Mouse (Mus musculus) right cerebral cortex, postnatal 4 days (tissue): ENCODE results near the gene Rhob.

Source experiments
- DNase-seq: peaks from one replicate; pipeline ENCODE4 v3.0.0-alpha.2; 2022

The Rhob gene

DNA sequence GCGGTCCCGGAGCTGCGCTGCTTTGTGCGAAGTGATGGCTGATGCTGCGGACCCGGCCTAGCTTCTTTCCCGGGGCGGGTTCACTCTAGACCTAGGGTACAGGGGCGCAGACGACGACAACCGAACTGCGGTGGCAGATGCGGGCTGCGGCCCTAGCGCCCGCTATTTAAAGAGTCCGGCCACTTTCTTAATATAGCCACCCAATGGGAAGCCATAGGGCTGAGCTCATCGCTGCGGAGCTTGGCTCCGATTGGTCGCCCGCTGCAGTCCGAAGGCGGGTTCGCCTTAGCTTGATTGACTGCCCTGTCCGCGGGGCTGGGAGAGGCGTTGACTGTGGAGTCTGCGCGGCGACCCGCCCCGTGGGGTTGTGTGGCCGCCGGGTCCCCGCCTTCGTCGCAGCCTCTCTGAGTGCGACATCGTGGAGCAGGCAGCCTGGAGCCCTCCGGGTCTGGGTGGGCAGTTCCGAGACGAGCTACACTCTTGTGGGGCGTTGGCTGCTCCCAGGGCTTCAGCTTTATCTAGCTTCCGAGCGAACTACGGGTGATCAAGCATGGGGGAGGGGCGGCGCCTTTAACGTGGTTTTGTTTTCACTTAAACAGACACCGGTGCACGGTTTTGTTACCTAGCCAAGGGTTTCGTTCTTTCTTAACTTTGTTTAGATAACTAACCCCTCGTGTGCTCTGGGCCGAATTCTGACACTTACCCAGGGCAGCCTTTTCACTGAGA lies at the start of gene Rhob:
Rhob (minus strand) TSS at position 139 of the 726 bp plus-strand sequence.
- DNase-seq = peak; percentile 90

DNA sequence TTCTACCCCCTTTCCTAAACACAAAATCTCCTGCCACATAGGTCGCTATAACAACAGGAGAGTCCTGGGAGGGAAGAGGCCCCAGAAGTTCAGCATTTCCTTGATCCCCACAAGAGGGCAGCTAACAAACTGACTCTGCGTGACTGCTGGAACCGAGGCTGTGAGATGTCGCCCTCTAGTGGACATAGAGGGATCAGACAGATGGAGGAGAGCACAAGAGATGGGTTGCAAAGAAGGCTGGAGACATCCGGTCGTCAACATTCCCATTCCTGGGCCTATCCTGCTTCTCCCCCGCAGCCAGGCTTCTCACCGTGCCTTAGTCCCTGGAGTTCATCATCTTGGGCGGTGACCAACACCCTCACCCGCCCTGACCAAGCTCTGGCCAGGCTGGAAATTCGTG lies 47.5 kb upstream of the Rhob start:
- DNase-seq = peak; percentile 27

DNA sequence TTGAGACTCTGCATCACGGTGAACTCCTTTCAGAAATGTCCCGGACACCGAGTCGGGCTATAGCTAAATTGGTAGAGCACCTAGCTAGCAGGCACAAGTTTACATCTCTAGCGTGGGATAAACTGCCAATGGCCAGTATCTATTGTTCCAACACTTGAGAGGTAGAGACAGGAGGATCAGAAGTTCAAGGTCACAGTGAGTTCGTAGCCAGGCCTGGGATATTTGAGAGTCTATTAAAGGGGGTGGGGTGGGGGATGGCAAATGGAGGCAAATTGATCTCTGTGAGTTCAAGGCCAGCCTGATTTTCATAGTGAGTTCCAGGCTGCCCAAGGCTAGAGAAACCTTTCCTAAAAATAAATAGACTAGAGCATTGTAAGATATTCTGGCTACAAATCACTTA lies 47.0 kb upstream of the Rhob start:
- DNase-seq = no peak

DNA sequence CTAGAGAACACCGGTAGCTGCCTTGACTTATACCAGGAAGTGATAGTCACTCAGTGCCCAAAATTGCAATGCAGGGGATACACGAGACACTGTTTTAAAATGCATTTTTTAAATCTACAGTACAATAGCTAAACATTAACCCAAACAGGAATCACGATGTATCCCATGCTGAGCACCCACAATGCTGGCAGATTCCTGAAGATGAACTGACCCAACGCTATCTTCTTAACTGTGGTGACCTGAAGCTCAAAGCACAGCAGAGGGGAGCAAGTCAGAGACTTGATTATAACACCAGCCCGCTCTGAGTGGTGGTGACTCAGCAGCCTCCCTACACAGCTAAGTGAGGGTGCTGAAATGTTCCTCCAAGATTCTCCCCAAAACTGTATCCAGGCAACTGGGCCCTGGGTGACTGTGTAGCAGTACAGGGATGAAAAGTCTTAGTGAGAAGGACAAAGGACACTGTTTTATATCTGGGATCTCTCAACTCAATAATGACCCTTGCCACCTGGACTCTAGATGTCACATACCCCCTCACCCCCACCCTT lies 45.3 kb upstream of the Rhob start:
- no peak for DNase-seq

DNA sequence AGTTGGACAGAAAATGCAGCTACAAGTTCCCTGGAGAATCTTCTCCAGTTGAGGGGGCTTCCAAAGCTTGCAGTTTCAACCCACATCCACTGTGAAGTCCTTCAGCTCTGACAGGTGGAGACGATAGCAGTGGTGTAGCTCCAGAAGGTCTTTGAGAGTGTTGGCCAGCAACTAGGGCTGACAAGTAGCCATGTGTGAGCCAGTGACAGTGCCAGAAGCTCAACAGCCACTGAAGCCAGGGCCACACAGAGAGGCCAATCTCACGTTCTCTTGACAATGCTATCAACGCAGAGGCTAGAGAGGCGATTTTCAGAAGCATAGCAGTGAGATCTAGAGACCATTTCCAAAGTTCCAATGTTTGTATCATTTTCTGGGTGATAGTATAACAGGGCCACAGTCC lies 42.6 kb upstream of the Rhob start:
- DNase-seq = no peak

DNA sequence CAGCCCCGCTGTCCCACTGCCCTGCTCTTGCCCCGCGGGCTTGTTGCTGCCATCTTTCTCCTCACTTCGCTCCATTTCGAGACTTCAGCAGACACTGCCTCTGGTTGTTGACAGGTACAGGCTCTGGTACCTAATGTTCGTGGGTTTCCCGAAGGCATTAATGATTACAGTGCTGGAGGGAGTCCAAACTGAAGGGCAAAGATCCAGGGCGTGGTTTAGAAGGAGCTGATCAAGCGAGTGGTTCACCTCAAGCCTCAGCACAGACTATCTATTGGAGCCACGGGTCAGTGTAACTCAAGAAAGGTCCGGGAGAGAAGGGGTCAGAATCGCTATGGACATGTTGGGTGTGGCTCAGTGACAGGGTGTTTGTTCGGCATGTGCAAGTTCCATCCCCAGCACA lies 39.7 kb upstream of the Rhob start:
- no peak for DNase-seq

DNA sequence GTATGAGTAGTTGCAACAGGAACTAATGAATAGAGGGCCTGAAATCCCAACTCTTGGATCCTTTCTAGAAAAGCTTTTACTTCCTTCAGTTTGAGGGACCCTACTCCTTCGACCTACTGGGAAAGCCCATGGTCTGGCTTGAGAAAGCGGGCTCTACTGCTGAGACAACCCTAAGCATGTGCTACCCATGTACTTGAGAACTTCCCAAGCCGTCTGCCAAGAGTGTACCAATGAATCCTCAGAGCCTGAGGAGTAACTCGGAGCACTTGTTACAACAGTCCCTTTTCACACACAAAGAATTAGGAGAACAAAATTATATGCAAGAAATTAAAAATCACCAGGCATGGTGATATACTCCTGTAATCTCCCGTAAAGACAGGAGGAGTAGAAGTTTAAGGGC lies 37.5 kb upstream of the Rhob start:
- no peak for DNase-seq

DNA sequence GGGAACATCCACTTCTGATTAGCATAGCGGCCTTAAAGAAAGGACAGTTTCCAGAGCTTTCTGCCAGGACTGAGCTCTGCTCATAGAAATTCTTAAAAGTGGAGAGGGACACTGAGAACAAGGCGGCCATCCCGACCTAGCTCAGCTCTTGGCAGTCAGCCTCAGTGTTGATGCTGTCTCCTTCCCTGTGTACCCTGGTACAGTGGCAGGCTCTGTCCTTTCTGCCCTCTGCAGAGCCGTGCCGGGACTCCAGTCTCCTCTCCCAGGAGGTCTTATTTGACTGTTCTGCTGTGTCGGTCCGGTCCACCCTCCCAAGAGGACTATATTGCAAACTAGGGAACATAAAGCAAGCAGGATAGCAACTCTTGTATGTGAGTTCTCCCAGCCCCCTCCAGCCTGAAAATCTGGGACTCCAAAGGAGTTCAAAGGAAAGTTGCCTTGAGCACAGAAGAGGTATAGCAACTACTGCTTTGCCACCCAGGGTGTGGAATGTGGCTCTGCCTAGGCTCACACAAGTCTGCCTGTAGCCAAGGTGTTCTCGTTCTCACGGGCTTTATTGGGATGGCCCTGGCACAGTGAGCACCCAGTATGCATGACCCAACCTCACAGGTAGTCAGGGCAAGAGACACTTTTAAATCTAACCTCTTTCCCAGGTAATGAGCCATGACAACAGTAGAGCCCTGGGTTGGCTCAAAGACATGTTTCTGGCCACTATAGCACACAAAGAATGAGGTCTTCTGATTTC lies 36.6 kb upstream of the Rhob start:
- no peak for DNase-seq

DNA sequence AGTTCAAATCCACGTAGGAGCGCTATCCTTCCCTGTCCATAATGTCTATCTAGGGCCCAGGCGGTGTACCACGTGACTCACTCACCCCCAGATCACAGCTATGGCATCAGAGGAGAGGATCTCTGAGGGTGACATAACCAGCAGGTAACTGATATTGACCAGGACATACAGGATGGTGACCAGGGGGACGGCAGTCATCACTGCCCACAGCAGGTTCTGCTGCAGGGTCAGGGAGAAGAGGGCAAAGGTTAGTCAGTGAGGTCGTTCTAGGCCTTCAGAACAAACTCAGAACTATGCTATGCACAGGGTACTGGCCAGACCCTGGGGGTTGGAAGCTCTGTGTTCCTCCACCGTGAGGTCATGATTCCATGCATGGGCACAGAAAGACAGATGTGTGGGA lies 35.8 kb upstream of the Rhob start:
- DNase-seq = no peak

DNA sequence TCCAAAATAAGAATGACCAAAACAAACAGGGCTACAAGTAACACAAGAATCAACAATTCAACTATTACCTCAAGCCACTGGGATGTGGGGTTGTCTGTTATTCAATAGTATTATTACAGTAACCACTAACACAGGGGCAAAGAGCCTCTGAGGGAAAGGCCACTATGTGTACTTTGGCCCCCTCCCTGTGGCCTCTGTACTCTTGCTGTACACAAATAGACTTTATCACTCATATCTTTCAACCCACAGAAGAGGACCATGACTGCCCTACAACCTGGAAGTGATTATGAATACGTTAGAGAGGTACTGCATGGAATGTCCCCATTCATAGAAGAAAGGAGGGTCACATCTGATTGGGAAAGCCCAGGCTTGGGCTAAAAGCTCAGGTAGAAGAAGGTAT lies 35.1 kb upstream of the Rhob start:
- DNase-seq = no peak

DNA sequence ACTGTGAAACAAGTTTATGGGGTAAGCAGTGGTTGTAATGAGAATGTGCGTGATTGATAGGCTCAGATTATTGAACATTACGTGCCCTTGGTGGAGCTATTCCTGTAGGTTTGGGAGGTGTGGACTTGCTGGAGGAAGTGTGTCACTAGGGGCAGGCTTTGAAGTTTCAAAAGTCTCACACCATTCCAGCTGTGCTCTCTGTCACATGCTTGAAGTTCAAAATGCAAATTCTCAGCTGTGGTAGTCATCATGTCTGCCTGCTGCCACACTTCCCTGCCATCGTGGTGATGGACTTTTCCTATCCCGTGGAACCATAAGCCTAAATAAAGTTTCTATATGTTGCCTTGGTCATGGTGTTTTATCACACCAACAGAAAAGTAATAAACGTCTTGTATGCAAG lies 28.0 kb upstream of the Rhob start:
- DNase-seq = no peak

DNA sequence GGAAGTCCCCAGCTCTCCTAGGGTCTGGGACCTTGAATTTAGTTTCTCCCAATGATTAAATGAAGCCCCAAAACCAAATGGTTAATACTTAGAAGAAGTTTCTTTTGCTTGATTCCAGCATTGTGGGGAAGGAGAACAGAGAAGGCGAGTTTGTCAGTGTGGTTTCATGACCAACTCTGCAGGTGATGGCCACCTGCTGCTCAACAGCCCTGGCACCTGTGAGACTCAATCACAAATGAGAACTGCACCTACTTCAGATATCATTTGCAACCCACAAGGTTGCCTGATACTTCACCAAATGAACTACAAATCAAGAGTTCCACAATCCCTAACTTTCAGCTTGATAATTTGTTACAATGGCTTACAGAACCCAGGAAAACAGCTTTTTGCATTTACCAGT lies 27.4 kb upstream of the Rhob start:
- no peak for DNase-seq

DNA sequence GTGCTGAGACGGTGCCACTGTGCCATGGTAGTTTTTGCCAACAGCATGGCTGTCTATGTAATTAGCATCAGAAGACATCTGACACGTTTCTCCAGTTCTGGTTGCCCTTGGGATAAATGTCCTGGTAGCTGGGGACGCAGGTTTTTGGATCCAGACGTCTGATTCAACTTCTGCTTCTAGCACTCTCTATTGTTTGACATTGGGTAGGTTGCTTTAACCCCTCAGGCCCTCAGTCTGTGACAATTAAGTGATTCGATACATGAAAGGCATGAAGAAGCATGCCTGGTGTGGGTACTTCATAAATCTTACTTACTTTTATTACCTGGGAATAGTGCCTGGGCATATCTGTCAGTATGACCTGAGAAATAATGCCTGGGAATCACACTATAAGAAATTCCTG lies 24.3 kb upstream of the Rhob start:
- no peak for DNase-seq

DNA sequence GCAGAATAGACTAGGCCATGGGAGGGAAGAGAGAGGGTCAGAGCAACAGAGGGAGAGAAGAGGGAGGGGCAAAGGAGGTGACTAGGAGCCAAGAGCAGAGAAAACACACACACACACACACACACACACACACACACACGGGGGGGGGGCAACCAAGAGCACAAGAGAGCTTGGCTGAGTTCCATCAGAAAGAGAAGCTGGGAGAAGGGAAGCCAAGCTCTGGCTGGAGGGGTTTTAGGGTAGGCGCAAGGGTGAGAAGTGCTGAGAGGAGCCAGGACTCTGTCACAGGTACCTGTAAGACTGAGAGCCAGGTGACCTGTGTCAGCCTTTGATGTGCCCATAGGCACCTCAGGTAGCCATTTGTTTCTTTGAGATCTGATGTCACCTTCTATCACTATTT lies 22.9 kb upstream of the Rhob start:
- no peak for DNase-seq

DNA sequence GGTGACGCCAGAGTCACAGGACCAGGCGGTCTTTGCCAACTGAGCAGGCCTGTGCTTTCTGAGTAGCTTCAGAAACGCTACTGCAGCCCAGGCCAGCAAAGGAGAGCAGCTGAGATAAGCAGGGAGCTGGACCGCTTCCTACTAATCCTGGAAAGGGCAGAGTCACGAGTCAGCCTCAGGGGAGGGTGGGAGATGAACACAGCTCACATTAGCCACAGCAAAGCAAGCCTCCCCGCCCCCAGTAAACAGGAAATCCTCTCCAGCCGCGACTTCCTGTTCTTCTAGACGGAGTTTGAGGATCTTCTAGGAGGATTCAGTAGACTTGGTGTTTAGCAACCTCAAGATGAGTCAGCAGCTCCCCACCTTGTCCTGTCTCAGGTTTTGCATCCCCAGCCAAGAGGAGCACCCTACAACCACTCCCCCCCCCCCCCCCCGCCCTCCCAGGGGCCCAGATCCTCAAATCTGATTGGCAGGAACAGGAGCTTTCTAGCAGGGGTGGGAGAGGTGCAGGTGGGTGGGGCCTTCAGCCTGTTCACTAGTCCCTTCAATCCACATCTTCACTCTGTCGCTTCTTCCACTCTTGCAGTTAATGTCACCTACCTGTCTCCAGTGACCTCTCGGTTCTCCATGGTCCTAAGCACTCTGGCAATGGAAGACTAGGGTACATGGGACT lies 21.7 kb upstream of the Rhob start:
- no peak for DNase-seq

DNA sequence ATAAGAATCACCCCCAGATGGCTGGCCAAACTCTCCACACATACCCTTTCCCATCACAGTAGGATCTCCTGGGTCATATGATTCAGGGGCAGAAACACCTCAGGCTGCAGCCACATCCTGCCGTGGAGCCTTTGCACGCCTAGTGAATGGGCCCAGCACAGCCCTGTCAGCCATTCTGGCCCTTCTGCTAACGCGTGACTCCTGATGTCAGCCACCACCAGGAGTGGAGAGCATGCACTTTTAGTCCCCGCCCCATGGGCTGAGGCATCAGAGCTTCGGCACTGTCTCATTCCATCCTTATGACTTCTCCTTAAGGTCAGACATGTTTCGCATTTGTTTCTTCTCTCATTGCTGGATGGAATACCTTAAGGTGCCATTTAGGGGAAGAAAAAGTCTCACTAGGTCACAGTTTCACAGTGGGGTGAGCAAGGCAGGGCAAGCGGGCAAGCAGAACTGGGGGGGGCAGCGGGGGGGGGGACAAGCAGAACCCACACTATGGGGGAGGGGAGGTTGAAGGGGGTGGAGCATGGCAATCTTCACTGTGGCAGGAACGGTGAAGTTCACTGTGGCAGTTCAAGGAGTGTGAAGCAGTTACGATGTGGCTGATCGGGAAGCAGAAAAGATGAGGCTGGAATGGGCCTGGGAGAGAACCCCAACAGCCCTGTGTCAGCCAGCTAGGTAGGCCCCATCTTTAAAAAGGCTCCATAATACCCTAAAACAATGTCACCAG lies 19.8 kb upstream of the Rhob start:
- no peak for DNase-seq

DNA sequence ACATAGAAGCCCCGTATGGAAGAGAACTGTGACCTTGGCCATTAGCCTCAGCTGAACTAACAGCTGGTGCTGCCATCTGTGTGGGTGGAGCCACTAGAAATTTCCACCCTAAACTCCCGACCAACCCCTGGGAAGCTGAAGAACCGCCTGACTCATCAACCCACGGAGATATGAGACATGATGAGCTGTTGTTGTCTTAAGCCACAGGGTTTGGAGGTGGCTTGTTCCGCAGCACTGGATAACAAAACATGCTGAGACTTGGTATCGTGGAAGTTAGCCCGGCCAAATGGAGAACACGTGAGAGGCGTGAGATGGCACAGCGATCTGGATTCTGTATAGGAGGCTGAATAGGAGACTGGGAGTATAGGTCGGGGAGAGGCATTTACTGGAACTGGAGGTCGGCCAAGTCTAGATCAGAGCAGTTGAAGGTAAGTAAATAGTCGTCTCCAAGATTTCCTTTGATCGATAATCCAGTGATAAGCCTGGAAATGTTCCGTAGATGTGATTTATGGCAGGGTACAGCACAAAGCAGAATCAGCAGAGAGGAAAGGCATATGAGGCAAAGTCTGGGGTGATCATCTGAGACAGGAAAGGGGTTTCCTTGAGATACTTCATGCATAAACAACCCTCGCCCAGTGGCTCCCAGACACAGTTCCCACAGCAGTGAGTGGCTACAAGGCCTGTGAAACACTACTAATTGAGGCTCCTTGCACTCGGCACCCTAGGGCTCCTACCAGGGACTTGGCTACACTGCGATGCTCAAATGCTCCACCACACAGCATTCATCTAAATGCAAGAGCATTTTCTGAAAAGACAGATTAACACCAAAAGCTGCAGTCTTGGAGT lies 11.5 kb upstream of the Rhob start:
- DNase-seq = no peak

DNA sequence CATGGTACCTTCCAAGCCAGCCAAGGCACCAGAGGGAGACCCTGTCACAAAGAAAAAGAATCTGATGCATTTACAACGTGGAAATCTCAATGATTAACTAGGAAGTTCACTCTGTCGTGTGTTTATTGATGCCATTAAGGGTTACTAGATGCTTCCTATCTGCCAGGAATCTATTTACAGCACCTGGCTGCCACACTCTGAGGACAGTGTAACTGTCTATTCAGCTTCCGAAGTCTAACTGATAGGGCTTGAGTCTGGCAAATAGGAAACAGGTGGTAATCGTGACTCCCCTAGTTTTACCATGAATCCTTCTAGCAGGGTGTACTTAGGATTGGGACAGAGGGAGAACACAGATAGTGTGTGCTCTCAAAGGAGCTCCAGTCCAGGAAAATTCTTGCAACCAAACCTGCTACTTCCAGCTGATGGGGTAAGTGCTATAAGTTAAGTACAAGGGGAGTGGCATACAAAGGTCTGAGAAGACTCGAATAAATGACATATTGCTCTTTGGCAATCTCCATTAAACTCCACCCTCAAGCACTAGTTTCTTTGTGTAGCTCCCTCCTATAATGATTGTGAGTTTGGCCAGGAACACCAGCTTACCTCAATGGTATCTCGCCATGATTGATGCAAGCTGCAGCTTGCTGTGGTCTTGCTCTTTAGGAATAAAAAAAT lies 10.6 kb upstream of the Rhob start:
- DNase-seq = no peak

DNA sequence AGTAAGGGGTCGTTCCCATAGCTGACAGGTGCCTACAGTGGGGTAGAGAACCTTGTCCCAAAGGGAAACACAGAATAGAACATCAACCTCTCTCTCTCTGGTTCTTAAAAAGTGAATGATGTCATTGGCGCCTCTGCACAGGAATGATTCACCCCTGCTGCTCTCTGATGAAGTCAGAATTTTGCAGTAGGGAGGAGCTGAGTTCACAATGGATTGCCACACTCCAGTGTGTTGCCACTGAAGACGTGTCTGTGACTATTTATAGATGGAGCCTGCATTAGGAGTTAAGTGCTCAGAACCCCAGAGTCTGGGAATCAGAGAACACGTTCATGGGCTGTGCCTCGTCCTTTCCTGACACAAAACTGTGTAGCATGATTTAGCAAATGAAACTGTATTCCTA lies 9.9 kb upstream of the Rhob start:
- no peak for DNase-seq

DNA sequence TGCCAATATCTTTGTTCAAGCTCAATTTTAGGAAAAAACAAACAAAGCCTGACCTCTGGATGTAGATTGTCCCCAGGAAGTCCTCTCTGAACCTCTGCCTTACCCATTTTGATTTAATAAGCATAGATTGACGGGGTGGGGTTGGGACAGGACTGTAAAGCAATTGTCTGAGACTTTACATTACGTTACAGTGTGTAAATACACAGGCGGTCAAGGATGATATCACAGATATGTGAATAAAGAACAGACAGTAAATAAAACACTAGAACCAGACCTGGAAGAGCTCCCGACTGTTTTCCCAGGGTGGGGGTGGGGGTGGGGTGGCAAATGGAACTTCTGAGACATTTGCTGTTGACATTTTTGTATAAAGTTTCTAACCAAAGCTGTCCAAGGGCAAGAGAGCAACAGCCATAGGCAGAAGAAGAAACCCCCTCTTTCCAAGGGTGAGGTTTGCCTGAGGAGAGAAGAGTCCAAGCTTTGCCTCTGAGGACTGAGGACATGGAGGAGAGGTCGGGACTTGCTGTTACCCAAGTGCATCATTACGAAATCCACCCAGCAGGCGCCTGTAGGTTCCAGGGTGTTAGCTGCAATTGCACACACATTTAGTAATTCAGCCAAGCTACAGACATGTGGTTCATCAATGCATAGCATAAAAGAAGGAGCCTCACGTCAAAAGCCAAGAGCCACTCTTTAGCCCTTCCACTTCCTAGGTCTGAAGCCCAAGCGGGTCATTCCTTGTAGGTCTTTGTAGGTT lies 7.3 kb upstream of the Rhob start:
- DNase-seq = no peak

DNA sequence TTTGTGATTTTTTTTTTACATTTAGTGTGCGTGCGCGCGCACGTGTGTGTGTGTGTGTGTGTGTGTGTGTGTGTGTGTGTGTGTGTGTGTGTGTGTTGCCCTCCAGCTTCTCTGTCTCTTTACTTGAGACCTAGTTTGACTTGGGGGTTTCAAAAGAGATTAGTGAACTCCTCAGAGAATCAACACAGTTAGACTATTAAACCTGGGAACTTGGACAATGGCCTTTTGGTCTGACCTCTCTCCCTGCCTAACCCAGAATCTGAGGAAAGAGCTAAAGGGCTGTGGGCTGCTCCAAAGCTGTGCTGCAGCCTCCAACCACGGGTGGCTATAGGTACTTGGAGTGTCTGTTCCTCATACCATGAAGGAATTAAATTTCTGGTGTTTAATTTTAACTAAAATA lies 4.3 kb upstream of the Rhob start:
- no peak for DNase-seq
